Mouse (Mus musculus) heart, postnatal 0 days (tissue): ENCODE measurements around the gene Ssh2. TPM values are rescaled to one million over a fixed set of nuclear protein-coding genes. Genes with fewer than 3 reads are reported as not detected.

Experiments
- ATAC-seq: fragments of 200-750 bp; cut with Nextera tagmentation; 2 replicates; pipeline ENCODE4 v1.8.0; 2017; ENCODE audit warnings: low read depth, moderate number of reproducible peaks, moderate library complexity; ENCODE audit not compliant: insufficient read depth
- DNase-seq: peaks from one replicate; pipeline ENCODE4 v3.0.0-alpha.2; 2016; ENCODE audit warnings: low spot score
- H3K27ac ChIP-seq: fragments of 300-500 bp; sonication (generic); 2 replicates; pipeline ENCODE4 v1.5.1; 2014; ENCODE audit warnings: low read depth, mild to moderate bottlenecking
- H3K27me3 ChIP-seq: fragments of 300-500 bp; sonication (generic); 2 replicates; pipeline ENCODE4 v1.6.1; 2014; ENCODE audit warnings: low read length, mixed read lengths; ENCODE audit not compliant: control insufficient read depth, insufficient read depth
- H3K36me3 ChIP-seq: fragments of 300-500 bp; sonication (generic); replicated peaks from 2 replicates; pipeline ENCODE4 v1.6.1; 2014; ENCODE audit warnings: low read length, mixed read lengths; ENCODE audit not compliant: control insufficient read depth, insufficient read depth
- H3K4me1 ChIP-seq: fragments of 300-500 bp; sonication (generic); 2 replicates; pipeline ENCODE4 v1.6.1; 2014; ENCODE audit warnings: antibody characterized with exemption; ENCODE audit not compliant: control insufficient read depth, insufficient read depth
- H3K4me2 ChIP-seq: fragments of 300-500 bp; sonication (generic); 2 replicates; pipeline ENCODE4 v1.6.1; 2014; ENCODE audit warnings: low read depth, mild to moderate bottlenecking, low read length, moderate library complexity
- H3K4me3 ChIP-seq: fragments of 300-500 bp; sonication (generic); 2 replicates; pipeline ENCODE4 v1.5.1; 2014; ENCODE audit warnings: low read depth, low read length
- H3K9ac ChIP-seq: fragments of 300-500 bp; sonication (generic); replicated peaks from 2 replicates; pipeline ENCODE4 v1.6.1; 2014; ENCODE audit warnings: low read depth, low read length, mixed read lengths
- H3K9me3 ChIP-seq: fragments of 300-500 bp; sonication (generic); replicated peaks from 2 replicates; pipeline ENCODE4 v1.6.1; 2016; ENCODE audit warnings: low read length; ENCODE audit not compliant: control insufficient read depth
- CTCF ChIP-seq: IDR thresholded peaks from 2 replicates; pipeline ENCODE4 v1.5.1; 2016; ENCODE audit warnings: antibody characterized with exemption, control low read depth, low read depth
- EP300 ChIP-seq: IDR thresholded peaks from 2 replicates; pipeline ENCODE4 v1.6.1; 2016; ENCODE audit warnings: antibody characterized with exemption, low read depth
- WGBS: fragments of 180-500 bp; shearing (Covaris S2); extraction: QIAGEN DNeasy Blood & Tissue Kit; methylation state at CpG from one replicate; pipeline ENCODE4 v1.1.7; 2014; 5-methylcytosine and 5-hydroxymethylcytosine counted together
- polyA plus RNA-seq: library from polyadenylated mRNA; unstranded; fragments of >200 nt; fragmentation: Nextera tagmentation; extraction: Ambion mirVana; gene quantifications from 2 replicates; pipeline ENCODE4 v1.2.1, GENCODE M21; 2015
- total RNA-seq: library from RNA; depleted of rRNA; stranded (reverse); fragments of >200 nt; gene quantifications from 2 replicates; pipeline ENCODE4 v1.2.3, GENCODE M21; 2014; ENCODE audit warnings: low replicate concordance; rRNA removed

Gene Ssh2
- total and polyA plus RNA-seq, 2 experiments from 2014 or later, result 21.0 to 60.6 TPM

DNA sequence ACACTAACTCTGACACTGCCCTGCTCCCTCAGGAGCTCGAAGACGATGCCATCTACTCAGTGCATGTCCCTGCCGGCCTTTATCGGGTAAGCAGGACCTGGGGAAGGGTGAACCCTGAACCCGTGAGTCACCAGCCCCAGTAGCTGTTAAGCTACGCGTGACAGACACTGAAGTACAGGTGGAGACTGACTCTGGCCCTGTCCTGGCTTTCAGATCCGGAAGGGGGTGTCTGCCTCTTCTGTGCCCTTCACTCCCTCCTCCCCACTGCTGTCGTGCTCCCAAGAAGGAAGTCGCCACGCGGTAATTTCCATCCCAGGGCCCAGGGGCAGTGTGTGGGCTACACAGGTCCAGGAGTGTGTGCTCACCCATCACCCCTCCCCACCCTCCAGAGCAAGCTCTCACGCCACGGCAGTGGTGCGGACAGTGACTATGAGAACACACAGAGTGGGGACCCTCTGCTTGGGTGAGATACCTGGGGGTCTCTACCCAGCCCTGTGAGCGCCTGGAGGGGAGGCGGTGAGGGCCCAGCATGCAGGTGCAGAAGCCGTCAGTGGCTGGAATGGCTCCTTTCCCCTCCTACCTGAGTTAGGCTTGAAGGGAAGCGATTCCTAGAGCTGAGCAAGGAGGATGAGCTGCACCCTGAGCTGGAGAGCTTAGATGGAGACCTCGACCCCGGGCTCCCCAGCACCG lies 289.3 kb downstream of the Ssh2 start:
- H3K4me1 ChIP-seq, result 0 out of 2 replicates have a peak, but pooled peaks cover 8% of the 10 kb centered on the region
- no peak overlapping the region for H3K9ac ChIP-seq
- 84% methylated on average over 22 of the region's 22 CpGs for WGBS
- peaks cover 59% of the 10 kb centered on the region for H3K36me3 ChIP-seq
- TF ChIP-seq CTCF, result no peak
- no peak for TF ChIP-seq EP300
- no peaks in the 10 kb centered on the region for H3K27me3 ChIP-seq
- no peak for DNase-seq
- no peak overlapping the region for H3K4me3 ChIP-seq
- no peaks in the 10 kb centered on the region for H3K9me3 ChIP-seq
- ATAC-seq, result no peak
- H3K27ac ChIP-seq, result no peak overlapping the region
- H3K4me2 ChIP-seq, result no peak overlapping the region

DNA sequence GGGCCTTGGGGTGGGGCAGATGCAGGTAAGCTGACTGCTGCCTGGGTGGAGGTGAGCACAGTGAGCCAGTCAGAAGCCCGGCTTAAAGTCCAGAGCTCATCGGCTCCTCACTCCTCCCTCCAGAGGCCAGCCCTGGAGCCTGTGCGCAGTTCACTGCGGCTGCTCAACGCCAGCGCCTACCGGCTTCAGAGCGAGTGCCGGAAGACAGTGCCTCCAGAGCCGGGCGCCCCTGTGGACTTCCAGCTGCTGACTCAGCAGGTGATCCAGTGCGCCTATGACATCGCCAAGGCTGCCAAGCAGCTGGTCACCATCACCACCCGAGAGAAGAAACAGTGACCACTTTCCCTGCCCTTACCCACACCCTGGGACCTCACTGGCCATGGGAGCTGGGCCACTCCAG lies 290.2 kb downstream of the Ssh2 start:
- no peak for DNase-seq
- Histone ChIP-seq H3K27ac (no peak overlapping the region), H3K4me2 (no peak overlapping the region), H3K9ac (no peak overlapping the region), H3K9me3 (no peaks in the 10 kb centered on the region), H3K27me3 (no peaks in the 10 kb centered on the region), H3K4me1 (0 out of 2 replicates have a peak, but pooled peaks cover 8% of the 10 kb centered on the region), H3K4me3 (no peak overlapping the region), H3K36me3 (peaks cover 54% of the 10 kb centered on the region)
- no peak for ATAC-seq
- 80% methylated on average over 14 of the region's 14 CpGs for WGBS
- TF ChIP-seq CTCF (no peak), EP300 (no peak)

GRCm38 (mm10) chr11:77506941-77507340 lies 290.9 kb downstream of the Ssh2 start:
- peaks cover 54% of the 10 kb centered on the region for H3K36me3 ChIP-seq

DNA sequence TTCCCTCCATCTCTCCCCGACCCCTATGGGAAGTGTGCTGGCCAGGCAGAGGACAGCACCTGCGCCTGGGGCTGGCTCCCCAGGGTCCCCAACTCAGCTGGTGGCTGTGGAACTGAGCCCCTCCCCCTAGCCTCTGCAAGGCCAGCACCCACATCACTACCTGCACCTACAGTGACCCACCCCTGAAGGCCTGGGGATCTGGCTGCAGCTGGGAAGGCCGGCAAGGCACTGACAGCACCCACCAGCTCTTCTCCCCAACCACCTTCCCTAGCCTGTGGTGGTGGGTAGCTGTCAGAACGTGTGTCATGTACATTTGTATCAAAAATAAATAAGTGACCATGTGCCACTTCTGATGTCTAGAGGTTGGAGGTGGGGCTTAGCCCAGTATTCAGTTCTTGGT lies 291.3 kb downstream of the Ssh2 start:
- 72% methylated on average over 4 of the region's 4 CpGs for WGBS
- Histone ChIP-seq H3K9me3 (no peaks in the 10 kb centered on the region), H3K36me3 (peaks cover 49% of the 10 kb centered on the region), H3K4me3 (no peak overlapping the region), H3K27me3 (no peaks in the 10 kb centered on the region), H3K4me2 (no peak overlapping the region), H3K4me1 (peaks cover 12% of the 10 kb centered on the region), H3K27ac (no peak overlapping the region), H3K9ac (no peak overlapping the region)
- no peak for DNase-seq
- no peak for ATAC-seq
- no peak for TF ChIP-seq CTCF
- no peak for TF ChIP-seq EP300

More at GRCm38 (mm10) chr11:77506941-77507340, 290.9 kb downstream of the Ssh2 start:
- Histone ChIP-seq H3K4me3 (no peak overlapping the region), H3K27me3 (no peaks in the 10 kb centered on the region), H3K27ac (no peak overlapping the region), H3K4me1 (0 out of 2 replicates have a peak, but pooled peaks cover 8% of the 10 kb centered on the region), H3K9me3 (no peaks in the 10 kb centered on the region), H3K4me2 (no peak overlapping the region), H3K9ac (no peak overlapping the region)
- DNase-seq (no peak), ATAC-seq (no peak)
- TF ChIP-seq CTCF, result no peak
- TF ChIP-seq EP300, result no peak
- WGBS, result 83% methylated on average over 6 of the region's 6 CpGs

DNA sequence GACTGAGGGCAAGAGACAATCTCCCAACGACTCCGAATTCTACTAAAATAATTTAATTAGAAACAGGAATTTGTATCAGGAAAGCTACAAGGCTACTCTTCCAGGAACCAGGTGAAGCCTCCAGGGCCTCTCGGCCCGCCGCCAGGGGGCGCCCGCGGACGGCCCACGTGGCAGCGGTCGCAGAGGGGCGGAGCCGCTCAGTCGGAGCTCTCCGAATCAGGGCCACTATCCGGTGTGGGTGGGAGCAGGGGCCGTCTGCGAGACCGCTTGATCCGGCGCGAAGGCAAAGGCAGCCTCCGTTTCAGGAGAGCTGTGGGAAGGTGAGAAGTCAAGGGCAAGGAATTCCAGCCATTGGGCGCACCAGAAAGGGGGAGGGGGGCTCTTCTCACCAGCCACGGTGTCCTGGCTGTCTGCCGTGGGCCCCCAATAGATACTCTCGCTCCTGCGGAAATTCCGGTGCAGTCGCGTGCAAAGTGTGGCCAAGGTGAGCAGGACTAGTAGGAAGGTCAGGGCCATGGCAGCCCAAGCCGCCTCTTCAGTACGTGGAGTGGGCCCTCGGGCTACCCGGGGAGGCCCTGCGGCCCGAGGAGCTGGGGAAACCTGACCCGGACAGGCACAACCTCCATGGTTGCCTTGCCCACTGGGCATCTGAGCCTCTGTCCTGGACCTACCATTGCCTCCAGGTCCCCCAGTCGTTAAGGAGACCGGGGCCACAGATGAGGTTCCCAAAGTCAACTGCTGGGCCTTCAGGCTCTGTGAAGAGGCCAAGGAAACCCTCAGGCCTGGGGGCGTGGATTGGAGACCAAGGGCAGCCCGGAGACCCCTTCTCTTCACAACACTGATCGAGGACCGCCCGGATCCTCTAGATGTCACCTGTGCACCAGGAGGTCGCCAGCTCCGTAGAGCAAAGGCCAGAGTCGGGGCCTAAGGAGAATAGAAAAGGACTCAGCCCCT lies 292.3 kb downstream of the Ssh2 start:
- Histone ChIP-seq H3K4me2 (peak overlapping the region; percentile 70), H3K9me3 (no peaks in the 10 kb centered on the region), H3K4me1 (peaks cover 14% of the 10 kb centered on the region), H3K36me3 (peaks cover 40% of the 10 kb centered on the region), H3K27ac (peak overlapping the region; percentile 74), H3K27me3 (no peaks in the 10 kb centered on the region), H3K4me3 (peak overlapping the region; percentile 42), H3K9ac (peak overlapping the region; percentile 49)
- TF ChIP-seq EP300, result peak; percentile 68
- peak; percentile 83 for TF ChIP-seq CTCF
- DNase-seq (peak; percentile 88), ATAC-seq (peak; percentile 78)
- 18% methylated on average over 48 of the region's 49 CpGs for WGBS

Other genes starting within 250 kb of the Ssh2 start
- gene Slc6a4, start 217.7 kb upstream of the Ssh2 start, total RNA-seq, result 0.08 and 1.4 TPM in 2 replicates
- 0.44 and 0.71 TPM in 2 replicates for gene Slc6a4, start 217.7 kb upstream of the Ssh2 start, polyA plus RNA-seq
- 0.57 and 3.7 TPM in 2 replicates for gene Nsrp1, start 137.9 kb upstream of the Ssh2 start, total RNA-seq
- 45.1 and 50.2 TPM in 2 replicates for gene Nsrp1, start 137.9 kb upstream of the Ssh2 start, polyA plus RNA-seq
- 0.04 and 0.27 TPM in 2 replicates for gene Efcab5, start 27.3 kb upstream of the Ssh2 start, total RNA-seq
- 0.25 and 0.29 TPM in 2 replicates for gene Efcab5, start 27.3 kb upstream of the Ssh2 start, polyA plus RNA-seq
- gene Coro6, start 246.1 kb downstream of the Ssh2 start, total RNA-seq, result 45.8 and 46.2 TPM in 2 replicates
- gene Coro6, start 246.1 kb downstream of the Ssh2 start, polyA plus RNA-seq, result 30.1 and 31.1 TPM in 2 replicates